Mouse (Mus musculus): ENCODE data around the gene Vmn2r31.
"Not testable (repeated sequence)": the region's sequence is repeated elsewhere in the genome, so short reads cannot be mapped to it uniquely, and the experiment has no call there.

Gene Vmn2r31

GRCm38 (mm10) chr7:7399603-7400002 is at the start of gene Vmn2r31:
Gene Vmn2r31 (minus strand): TSS chr7:7399703.
- DNase-seq (ENCODE audit: low spot score in 2 of 2) = not testable (repeated sequence)

GRCm38 (mm10) chr7:7374431-7374830 is 25.1 kb downstream of the Vmn2r31 start, which contains the start of gene Gm45783:
Gene Gm45783 (minus strand): TSS chr7:7374573.
- not testable (repeated sequence) for DNase-seq (ENCODE audit: low spot score in 2 of 2)

DNA sequence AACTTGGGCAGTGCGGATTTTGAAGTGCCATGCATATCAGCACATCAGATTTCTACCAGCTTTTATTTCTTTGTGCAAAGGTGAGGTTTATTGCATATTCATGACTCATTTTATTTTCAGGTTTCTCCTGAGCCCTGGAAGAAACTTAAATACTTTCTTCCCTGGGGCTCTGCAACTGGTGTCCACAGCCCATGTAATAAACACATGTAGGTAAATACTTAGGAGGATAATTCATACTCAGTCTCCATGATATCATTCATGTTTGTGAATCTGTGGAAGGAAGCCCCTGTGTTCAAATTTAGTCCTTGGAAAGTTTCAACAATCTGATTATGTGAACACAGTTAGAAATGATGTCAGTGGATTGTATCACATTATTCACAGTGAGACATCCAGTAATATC is 62.0 kb downstream of the Vmn2r31 start, which contains the start of gene Vmn2r30:
Gene Vmn2r30 (minus strand): TSS at position 101 of the 400 bp plus-strand sequence.
- not testable (repeated sequence) for DNase-seq (ENCODE audit: low spot score in 2 of 2)
